Mouse (Mus musculus): ENCODE measurements around the gene Fignl2. TPM values are rescaled to one million over a fixed set of nuclear protein-coding genes. Genes with fewer than 3 reads are reported as not detected.

The Fignl2 gene
- total RNA-seq, 2 experiments from 2014 or later = 13.5 to 13.8 TPM

GRCm38 (mm10) chr15:101069641-101070190 is 8.7 kb downstream of the Fignl2 start:
- DNase-seq (ENCODE audit: low spot score in 2 of 2) = no peak

GRCm38 (mm10) chr15:101068671-101069070 is 9.7 kb downstream of the Fignl2 start:
- no peak for DNase-seq (ENCODE audit: low spot score in 2 of 2)

GRCm38 (mm10) chr15:101068029-101068428 is 10.3 kb downstream of the Fignl2 start:
- no peak for DNase-seq (ENCODE audit: low spot score in 2 of 2)

GRCm38 (mm10) chr15:101066920-101067696 is 11.3 kb downstream of the Fignl2 start:
- no peak for DNase-seq (ENCODE audit: low spot score in 2 of 2)

- no peak for DNase-seq (ENCODE audit: low spot score in 2 of 2)
Measured at GRCm38 (mm10) chr15:101066364-101066847, 12.0 kb downstream of the Fignl2 start.

- DNase-seq (ENCODE audit: low spot score in 2 of 2) = no peak
Measured at GRCm38 (mm10) chr15:101065069-101065468, 13.3 kb downstream of the Fignl2 start.

- no peak for DNase-seq (ENCODE audit: low spot score in 2 of 2)
Measured at GRCm38 (mm10) chr15:101060280-101060852, 18.0 kb downstream of the Fignl2 start.

GRCm38 (mm10) chr15:101059570-101060279 is 18.6 kb downstream of the Fignl2 start:
- no peak for DNase-seq (ENCODE audit: low spot score in 2 of 2)

- DNase-seq (ENCODE audit: low spot score in 2 of 2) = no peak
Measured at GRCm38 (mm10) chr15:101056225-101056624, 22.1 kb downstream of the Fignl2 start.

GRCm38 (mm10) chr15:101054541-101054940 is 23.8 kb downstream of the Fignl2 start:
- no peak for DNase-seq (ENCODE audit: low spot score in 2 of 2)

GRCm38 (mm10) chr15:101053832-101054459 is 24.4 kb downstream of the Fignl2 start:
- DNase-seq (ENCODE audit: low spot score in 2 of 2) = no peak

- no peak for DNase-seq (ENCODE audit: low spot score in 2 of 2)
Measured at GRCm38 (mm10) chr15:101052560-101053501, 25.5 kb downstream of the Fignl2 start.

GRCm38 (mm10) chr15:101051869-101052268 is 26.5 kb downstream of the Fignl2 start:
- DNase-seq (ENCODE audit: low spot score in 2 of 2) = no peak

GRCm38 (mm10) chr15:101048338-101048896 is 29.9 kb downstream of the Fignl2 start:
- no peak for DNase-seq (ENCODE audit: low spot score in 2 of 2)

- DNase-seq (ENCODE audit: low spot score in 2 of 2) = no peak
Measured at GRCm38 (mm10) chr15:101047194-101047555, 31.2 kb downstream of the Fignl2 start, which contains the start of gene Gm47841. Gm47841 (minus strand) TSS chr15:101047397.

GRCm38 (mm10) chr15:101046527-101047193 is 31.7 kb downstream of the Fignl2 start:
- no peak for DNase-seq (ENCODE audit: low spot score in 2 of 2)

GRCm38 (mm10) chr15:101046039-101046526 is 32.3 kb downstream of the Fignl2 start:
- DNase-seq (ENCODE audit: low spot score in 2 of 2) = no peak

GRCm38 (mm10) chr15:101044531-101044930 is 33.8 kb downstream of the Fignl2 start:
- no peak for DNase-seq (ENCODE audit: low spot score in 2 of 2)

GRCm38 (mm10) chr15:101042613-101043012 is 35.8 kb downstream of the Fignl2 start:
- DNase-seq (ENCODE audit: low spot score in 2 of 2) = peak in 1 of 2 experiments; percentile 40
